Mouse (Mus musculus) neural tube, embryonic 14.5 days (tissue): ENCODE measurements around the gene Trp53tg5. TPM values are rescaled to one million over a fixed set of nuclear protein-coding genes. Genes with fewer than 3 reads are reported as not detected.

Experiments
- ATAC-seq: fragments of 200-750 bp; cut with Nextera tagmentation; 2 replicates; pipeline ENCODE4 v1.8.0; 2017; ENCODE audit warnings: low read depth, mild to moderate bottlenecking, moderate TSS enrichment, moderate library complexity
- H3K27ac ChIP-seq: fragments of 300-500 bp; sonication (generic); 2 replicates; pipeline ENCODE4 v1.5.1; 2014; ENCODE audit warnings: low read depth, mild to moderate bottlenecking, control low read depth, low read length, moderate library complexity, mixed read lengths
- H3K27me3 ChIP-seq: fragments of 300-500 bp; sonication (generic); 2 replicates; pipeline ENCODE4 v1.6.1; 2014; ENCODE audit warnings: low read length; ENCODE audit not compliant: control insufficient read depth, insufficient read depth
- H3K36me3 ChIP-seq: fragments of 300-500 bp; sonication (generic); 2 replicates; pipeline ENCODE4 v1.6.1; 2014; ENCODE audit warnings: low read length, mixed read lengths; ENCODE audit not compliant: control insufficient read depth, insufficient read depth
- H3K4me1 ChIP-seq: fragments of 300-500 bp; sonication (generic); 2 replicates; pipeline ENCODE4 v1.6.1; 2014; ENCODE audit warnings: low read length; ENCODE audit not compliant: control insufficient read depth, insufficient read depth
- H3K4me2 ChIP-seq: fragments of 300-500 bp; sonication (generic); 2 replicates; pipeline ENCODE4 v1.6.1; 2014; ENCODE audit warnings: mild to moderate bottlenecking, low read depth, low read length, control low read depth
- H3K4me3 ChIP-seq: fragments of 300-500 bp; sonication (generic); 2 replicates; pipeline ENCODE4 v1.5.1; 2014; ENCODE audit warnings: low read depth, low read length, control low read depth, mixed read lengths
- H3K9ac ChIP-seq: fragments of 300-500 bp; sonication (generic); replicated peaks from 2 replicates; pipeline ENCODE4 v1.6.1; 2014; ENCODE audit warnings: low read depth, mild to moderate bottlenecking, control low read depth, low read length, mixed read lengths
- H3K9me3 ChIP-seq: fragments of 300-500 bp; sonication (generic); 2 replicates; pipeline ENCODE4 v1.6.1; 2016; ENCODE audit warnings: low read length; ENCODE audit not compliant: control insufficient read depth
- WGBS: fragments of 180-500 bp; shearing (Covaris S2); extraction: QIAGEN DNeasy Blood & Tissue Kit; methylation state at CpG from one replicate; pipeline ENCODE4 v1.1.7; 2014; 5-methylcytosine and 5-hydroxymethylcytosine counted together
- polyA plus RNA-seq: library from polyadenylated mRNA; unstranded; fragments of >200 nt; fragmentation: Nextera tagmentation; extraction: Ambion mirVana; gene quantifications from 2 replicates; pipeline ENCODE4 v1.2.1, GENCODE M21; 2014

The Trp53tg5 gene
- polyA plus RNA-seq, 1 experiment from 2014 or later, result not detected

- no peaks in the 10 kb centered on the region for H3K9me3 ChIP-seq
- H3K9ac ChIP-seq, result no peak overlapping the region
- 79% methylated on average over 3 of the region's 3 CpGs for WGBS
- no peaks in the 10 kb centered on the region for H3K27me3 ChIP-seq
- no peak overlapping the region for H3K4me3 ChIP-seq
- no peak overlapping the region for H3K4me2 ChIP-seq
- no peaks in the 10 kb centered on the region for H3K4me1 ChIP-seq
- no peak for ATAC-seq
- no peaks in the 10 kb centered on the region for H3K36me3 ChIP-seq
- no peak overlapping the region for H3K27ac ChIP-seq
Measured at GRCm38 (mm10) chr2:164514916-164515315, 41.4 kb upstream of the Trp53tg5 start.

- WGBS, result 74% methylated on average over 8 of the region's 8 CpGs
- H3K27ac ChIP-seq, result no peak overlapping the region
- no peak for ATAC-seq
Measured at GRCm38 (mm10) chr2:164513389-164513788, 39.9 kb upstream of the Trp53tg5 start.

GRCm38 (mm10) chr2:164512121-164512909, 38.8 kb upstream of the Trp53tg5 start:
- no peak for ATAC-seq
- H3K9ac ChIP-seq, result no peak overlapping the region

More at GRCm38 (mm10) chr2:164513389-164513788, 39.9 kb upstream of the Trp53tg5 start:
- H3K27me3 ChIP-seq, result no peaks in the 10 kb centered on the region
- H3K4me3 ChIP-seq, result no peak overlapping the region
- H3K36me3 ChIP-seq, result no peaks in the 10 kb centered on the region
- H3K4me1 ChIP-seq, result no peaks in the 10 kb centered on the region
- no peak overlapping the region for H3K4me2 ChIP-seq
- no peaks in the 10 kb centered on the region for H3K9me3 ChIP-seq
- H3K9ac ChIP-seq, result no peak overlapping the region

GRCm38 (mm10) chr2:164510621-164511190, 37.2 kb upstream of the Trp53tg5 start:
- no peak for ATAC-seq
- WGBS, result 53% methylated on average over 4 of the region's 5 CpGs
- H3K27me3 ChIP-seq, result no peaks in the 10 kb centered on the region
- no peak overlapping the region for H3K4me3 ChIP-seq
- H3K36me3 ChIP-seq, result no peaks in the 10 kb centered on the region
- H3K9ac ChIP-seq, result no peak overlapping the region
- H3K9me3 ChIP-seq, result no peaks in the 10 kb centered on the region
- no peaks in the 10 kb centered on the region for H3K4me1 ChIP-seq
- H3K4me2 ChIP-seq, result no peak overlapping the region
- no peak overlapping the region for H3K27ac ChIP-seq

More at GRCm38 (mm10) chr2:164512121-164512909, 38.8 kb upstream of the Trp53tg5 start:
- H3K36me3 ChIP-seq, result no peaks in the 10 kb centered on the region
- H3K27me3 ChIP-seq, result no peaks in the 10 kb centered on the region
- WGBS, result 73% methylated on average over 11 of the region's 14 CpGs
- no peaks in the 10 kb centered on the region for H3K9me3 ChIP-seq
- no peaks in the 10 kb centered on the region for H3K4me1 ChIP-seq
- no peak overlapping the region for H3K4me3 ChIP-seq
- no peak overlapping the region for H3K4me2 ChIP-seq
- no peak overlapping the region for H3K27ac ChIP-seq

GRCm38 (mm10) chr2:164507811-164508210, 34.3 kb upstream of the Trp53tg5 start:
- Histone ChIP-seq H3K4me3 (no peak overlapping the region), H3K9ac (no peak overlapping the region), H3K4me1 (no peaks in the 10 kb centered on the region), H3K9me3 (no peaks in the 10 kb centered on the region), H3K4me2 (no peak overlapping the region), H3K36me3 (peaks cover 15% of the 10 kb centered on the region; the same call in 1 of the 2 replicates), H3K27me3 (no peaks in the 10 kb centered on the region), H3K27ac (no peak overlapping the region)
- WGBS, result 87% methylated on average over 19 of the region's 19 CpGs
- ATAC-seq, result no peak

- no peak overlapping the region for H3K9ac ChIP-seq
- ATAC-seq, result no peak
- 97% methylated on average over 4 of the region's 4 CpGs for WGBS
- no peaks in the 10 kb centered on the region for H3K4me1 ChIP-seq
- H3K4me3 ChIP-seq, result no peak overlapping the region
- no peak overlapping the region for H3K4me2 ChIP-seq
- no peaks in the 10 kb centered on the region for H3K9me3 ChIP-seq
- H3K36me3 ChIP-seq, result peaks cover 15% of the 10 kb centered on the region
- no peak overlapping the region for H3K27ac ChIP-seq
- no peaks in the 10 kb centered on the region for H3K27me3 ChIP-seq
Measured at GRCm38 (mm10) chr2:164505619-164506347, 32.3 kb upstream of the Trp53tg5 start.

- no peak for ATAC-seq
- Histone ChIP-seq H3K4me3 (no peak overlapping the region), H3K27ac (no peak overlapping the region), H3K9ac (no peak overlapping the region), H3K4me2 (no peak overlapping the region), H3K4me1 (no peaks in the 10 kb centered on the region), H3K9me3 (no peaks in the 10 kb centered on the region), H3K36me3 (peaks cover 15% of the 10 kb centered on the region), H3K27me3 (no peaks in the 10 kb centered on the region)
- 97% methylated on average over 3 of the region's 3 CpGs for WGBS
Measured at GRCm38 (mm10) chr2:164504919-164505318, 31.4 kb upstream of the Trp53tg5 start.

- no peak overlapping the region for H3K4me3 ChIP-seq
- peaks cover 11% of the 10 kb centered on the region for H3K4me1 ChIP-seq
- peaks cover 15% of the 10 kb centered on the region for H3K36me3 ChIP-seq
- H3K27ac ChIP-seq, result no peak overlapping the region
- H3K4me2 ChIP-seq, result no peak overlapping the region
- no peaks in the 10 kb centered on the region for H3K27me3 ChIP-seq
- no peak overlapping the region for H3K9ac ChIP-seq
- WGBS, result 58% methylated on average over 7 of the region's 7 CpGs
- H3K9me3 ChIP-seq, result no peaks in the 10 kb centered on the region
- ATAC-seq, result no peak
Measured at GRCm38 (mm10) chr2:164500511-164500910, 27.0 kb upstream of the Trp53tg5 start.

GRCm38 (mm10) chr2:164499317-164499716, 25.8 kb upstream of the Trp53tg5 start:
- H3K9me3 ChIP-seq, result no peaks in the 10 kb centered on the region
- H3K9ac ChIP-seq, result no peak overlapping the region
- H3K27me3 ChIP-seq, result no peaks in the 10 kb centered on the region
- no peak overlapping the region for H3K4me3 ChIP-seq
- 72% methylated on average over 5 of the region's 5 CpGs for WGBS
- peaks cover 11% of the 10 kb centered on the region for H3K36me3 ChIP-seq
- H3K4me2 ChIP-seq, result no peak overlapping the region
- peaks cover 11% of the 10 kb centered on the region for H3K4me1 ChIP-seq
- ATAC-seq, result no peak
- H3K27ac ChIP-seq, result no peak overlapping the region
